Mouse (Mus musculus): ENCODE results near the gene Ndufs6.

DNA sequence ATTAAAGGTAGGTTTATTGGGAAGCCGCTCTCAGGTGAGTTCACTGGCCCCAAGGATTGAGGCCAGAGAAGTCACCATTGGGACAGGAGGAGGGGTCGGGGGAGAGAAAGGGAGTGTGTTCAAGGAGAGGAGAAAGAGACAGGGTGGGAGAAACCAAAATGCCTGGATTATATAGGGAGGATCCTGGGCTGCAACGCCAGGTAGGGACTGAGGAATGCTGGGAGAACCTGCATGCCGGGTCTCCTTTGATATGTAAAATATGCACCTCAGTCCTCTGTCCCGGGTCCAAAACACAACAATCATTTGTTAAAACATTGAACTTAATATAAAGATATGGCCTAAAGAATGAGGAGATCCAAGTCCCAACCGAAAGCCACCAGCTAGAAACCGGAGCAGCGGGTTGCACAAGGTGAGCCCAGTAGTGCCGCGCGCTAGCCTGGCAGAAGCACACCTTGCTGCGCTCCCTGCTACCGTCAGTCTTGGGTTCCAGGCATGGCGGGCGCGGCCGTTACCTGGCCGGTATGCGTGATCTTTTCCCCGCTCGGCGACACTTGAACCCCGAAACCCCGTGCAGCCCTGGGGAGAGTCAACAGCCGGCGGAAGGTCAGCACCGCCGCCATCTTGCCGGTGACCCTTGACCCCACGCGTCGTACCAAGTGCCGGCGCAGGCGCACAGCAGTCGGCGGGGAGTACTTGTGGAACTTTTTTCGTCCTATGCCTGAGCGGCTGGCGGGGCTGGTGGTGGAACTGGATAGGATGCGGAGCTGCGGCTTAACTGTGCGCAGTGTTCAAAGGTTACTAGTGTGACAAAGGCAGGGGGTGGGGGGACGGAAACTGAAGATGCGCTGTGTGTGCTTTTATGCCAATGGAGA lies at the start of gene Ndufs6, which contains the start of gene Mrpl36:
- TF ChIP-seq RCOR1 (IDR thresholded peaks at IDR 0.05; ENCODE audit: low read depth, low read length) (no peak), CTCF (IDR thresholded peaks at IDR 0.05 in 2 of 3, conservative IDR thresholded peaks at IDR 0.05 in 1 of 3; ENCODE audit: control insufficient read depth in 1 of 3, insufficient read depth in 1 of 3, low read depth in 2 of 3, low read length in 3 of 3, poor library complexity in 1 of 3, severe bottlenecking in 1 of 3) (no peak), EP300 (IDR thresholded peaks at IDR 0.05; ENCODE audit: low read depth in 1 of 2, low read length in 2 of 2) (no peak), POLR2A (IDR thresholded peaks at IDR 0.05; ENCODE audit: control insufficient read depth in 1 of 2, insufficient read depth in 1 of 2, low read depth in 1 of 2, low read length in 2 of 2, poor library complexity in 1 of 2) (peak; percentile 86 to 97), SIN3A (IDR thresholded peaks at IDR 0.05; ENCODE audit: low read length) (peak; percentile 77), USF1 (IDR thresholded peaks at IDR 0.05; ENCODE audit: low read depth, low read length) (peak; percentile 70), BHLHE40 (IDR thresholded peaks at IDR 0.05; ENCODE audit: borderline replicate concordance, low read depth, low read length) (no peak), CHD1 (IDR thresholded peaks at IDR 0.05; ENCODE audit: low read depth, low read length) (no peak), HCFC1 (IDR thresholded peaks at IDR 0.05; ENCODE audit: low read depth, low read length) (peak; percentile 96), GATA1 (IDR thresholded peaks at IDR 0.05; ENCODE audit: low read depth, low read length) (no peak), ZNF384 (IDR thresholded peaks at IDR 0.05; ENCODE audit: low read depth, low read length) (no peak), RAD21 (IDR thresholded peaks at IDR 0.05; ENCODE audit: low read depth, low read length) (no peak), TBP (IDR thresholded peaks at IDR 0.05; ENCODE audit: low read depth, low read length) (peak; percentile 74), ZMIZ1 (IDR thresholded peaks at IDR 0.05; ENCODE audit: low read depth, low read length) (peak; percentile 67)
